Mouse (Mus musculus) adrenal gland, adult 10 weeks (tissue): Measurements from ENCODE around the gene Tusc2. TPM values are rescaled to one million over a fixed set of nuclear protein-coding genes. Genes with fewer than 3 reads are reported as not detected.

ENCODE experiments used
- polyA plus RNA-seq: library from polyadenylated mRNA; stranded (reverse); fragments of 350-450 nt; fragmentation: Illumina TruSeq; extraction: RNeasy Lipid Tissue Mini Kit (QIAGEN cat#74804); gene quantifications from one replicate; pipeline ENCODE4 v1.2.3, GENCODE M21; 2014; ENCODE audit warnings: low read depth, low replicate concordance

Tusc2 gene
- 30.0 TPM for polyA plus RNA-seq

GRCm38 (mm10) chr9:107563029-107563581 is at the start of gene Tusc2:
TSS of gene Tusc2 (plus strand) at chr9:107563255.

GRCm38 (mm10) chr9:107533791-107534407 is 29.2 kb upstream of the Tusc2 start, which contains the start of gene Tmem115:
TSS of gene Tmem115 (plus strand) at chr9:107533945.

GRCm38 (mm10) chr9:107541474-107542351 is 21.3 kb upstream of the Tusc2 start, which contains the start of the genes Cyb561d2 and Nprl2:
TSS of gene Cyb561d2 (minus strand) at chr9:107542193.
TSS of gene Nprl2 (plus strand) at chr9:107542226.

GRCm38 (mm10) chr9:107547026-107547425 is 16.0 kb upstream of the Tusc2 start, which contains the start of gene Zmynd10:
TSS of gene Zmynd10 (plus strand) at chr9:107547298.

GRCm38 (mm10) chr9:107551117-107551889 is 11.8 kb upstream of the Tusc2 start, which contains the start of gene Rassf1:
TSS of gene Rassf1 (plus strand) at chr9:107551555.

GRCm38 (mm10) chr9:107567702-107568319 is 4.8 kb downstream of the Tusc2 start, which contains the start of gene Hyal2:
TSS of gene Hyal2 (plus strand) at chr9:107567945.

GRCm38 (mm10) chr9:107576357-107577107 is 13.5 kb downstream of the Tusc2 start, which contains the start of gene Hyal1:
TSS of gene Hyal1 (plus strand) at chr9:107576927.

GRCm38 (mm10) chr9:107578587-107578986 is 15.5 kb downstream of the Tusc2 start, which contains the start of gene Naa80:
TSS of gene Naa80 (plus strand) at chr9:107578887.

GRCm38 (mm10) chr9:107580501-107581317 is 17.7 kb downstream of the Tusc2 start, which contains the start of gene Hyal3:
TSS of gene Hyal3 (plus strand) at chr9:107580818.

GRCm38 (mm10) chr9:107586974-107587832 is 24.1 kb downstream of the Tusc2 start, which contains the start of gene Ifrd2:
TSS of gene Ifrd2 (plus strand) at chr9:107587642.

GRCm38 (mm10) chr9:107608741-107609432 is 45.8 kb downstream of the Tusc2 start, which contains the start of gene Sema3b:
TSS of gene Sema3b (minus strand) at chr9:107609229.

Other genes with a start within 250 kb of the Tusc2 start
- 2.3 TPM for gene Hemk1, start 224.9 kb upstream of the Tusc2 start, polyA plus RNA-seq
- not detected for gene 6430571L13Rik, start 222.7 kb upstream of the Tusc2 start, polyA plus RNA-seq
- gene Cacna2d2, start 163.6 kb upstream of the Tusc2 start, polyA plus RNA-seq = 0.76 TPM
- 0.23 TPM for gene Tmem115, start 29.3 kb upstream of the Tusc2 start, polyA plus RNA-seq
- gene Cyb561d2, start 21.1 kb upstream of the Tusc2 start, polyA plus RNA-seq = 4.6 TPM
- gene Nprl2, start 21.0 kb upstream of the Tusc2 start, polyA plus RNA-seq = 1.8 TPM
- gene Zmynd10, start 16.0 kb upstream of the Tusc2 start, polyA plus RNA-seq = not detected
- 8.9 TPM for gene Rassf1, start 11.7 kb upstream of the Tusc2 start, polyA plus RNA-seq
- 0.76 TPM for gene Hyal2, start 4.7 kb downstream of the Tusc2 start, polyA plus RNA-seq
- 3.5 TPM for gene Hyal1, start 13.7 kb downstream of the Tusc2 start, polyA plus RNA-seq
- gene Naa80, start 15.6 kb downstream of the Tusc2 start, polyA plus RNA-seq = 2.7 TPM
- not detected for gene Hyal3, start 17.6 kb downstream of the Tusc2 start, polyA plus RNA-seq
- 21.9 TPM for gene Ifrd2, start 24.4 kb downstream of the Tusc2 start, polyA plus RNA-seq
- gene Sema3b, start 46.0 kb downstream of the Tusc2 start, polyA plus RNA-seq = 0.70 TPM
- gene Gnai2, start 72.1 kb downstream of the Tusc2 start, polyA plus RNA-seq = 34.5 TPM
- not detected for gene Slc38a3, start 106.3 kb downstream of the Tusc2 start, polyA plus RNA-seq
- not detected for gene Gnat1, start 116.5 kb downstream of the Tusc2 start, polyA plus RNA-seq
- gene Sema3f, start 147.2 kb downstream of the Tusc2 start, polyA plus RNA-seq = 0.87 TPM
- gene Rbm5, start 207.7 kb downstream of the Tusc2 start, polyA plus RNA-seq = 169 TPM